Mouse (Mus musculus) kidney, adult 9 months (tissue): ENCODE results near the gene Dnal1.
A peak's percentile ranks its signal among the peaks of the same experiment; 100 is the strongest.

Experiments
- DNase-seq: peaks from one replicate; pipeline ENCODE4 v3.0.0; 2022

Gene Dnal1

DNA sequence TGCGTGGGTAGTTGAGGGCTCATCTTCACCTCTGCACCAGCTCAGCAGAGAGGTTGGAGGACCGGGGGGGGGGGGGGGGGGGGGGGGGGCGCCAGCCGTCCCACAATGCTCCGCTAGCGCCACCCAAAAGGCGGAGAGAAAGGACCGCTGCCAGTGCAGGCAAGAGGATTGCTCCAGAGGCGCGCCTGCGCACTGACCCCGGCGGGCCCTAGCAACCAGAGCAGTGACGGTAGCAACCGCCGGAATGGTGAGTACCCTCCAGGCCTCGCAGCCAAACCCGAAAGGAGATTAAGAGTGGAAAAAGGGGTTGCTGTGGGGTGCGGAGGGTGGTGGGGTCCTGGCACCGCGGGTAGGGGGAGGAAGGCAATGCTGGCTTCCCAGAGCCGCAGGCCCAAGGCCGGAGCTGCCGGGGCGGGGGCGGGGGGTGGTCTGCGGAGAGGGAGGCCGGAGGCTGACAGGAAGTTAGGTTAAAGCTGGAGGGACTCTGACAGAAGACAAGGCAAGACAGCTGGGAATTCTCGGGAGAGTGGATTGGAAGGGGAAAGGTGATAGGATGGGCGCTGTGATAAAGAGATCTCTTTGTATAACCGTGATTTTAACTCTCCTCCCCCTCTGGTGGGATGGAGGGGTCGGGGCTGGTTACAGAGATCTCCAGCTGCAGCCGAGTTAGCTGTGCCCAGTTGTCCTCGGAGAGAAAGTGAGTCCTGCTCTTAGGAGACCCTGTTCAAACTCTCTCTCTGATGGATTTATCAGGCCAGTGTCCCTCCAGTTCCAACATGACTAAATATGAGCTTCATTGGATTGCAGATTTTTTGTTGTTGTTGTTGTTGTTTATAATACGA is at the start of gene Dnal1:
Gene Dnal1, plus strand, starts transcription at position 214 of the 842 bp plus-strand sequence.
- peak; percentile 92 for DNase-seq

DNA sequence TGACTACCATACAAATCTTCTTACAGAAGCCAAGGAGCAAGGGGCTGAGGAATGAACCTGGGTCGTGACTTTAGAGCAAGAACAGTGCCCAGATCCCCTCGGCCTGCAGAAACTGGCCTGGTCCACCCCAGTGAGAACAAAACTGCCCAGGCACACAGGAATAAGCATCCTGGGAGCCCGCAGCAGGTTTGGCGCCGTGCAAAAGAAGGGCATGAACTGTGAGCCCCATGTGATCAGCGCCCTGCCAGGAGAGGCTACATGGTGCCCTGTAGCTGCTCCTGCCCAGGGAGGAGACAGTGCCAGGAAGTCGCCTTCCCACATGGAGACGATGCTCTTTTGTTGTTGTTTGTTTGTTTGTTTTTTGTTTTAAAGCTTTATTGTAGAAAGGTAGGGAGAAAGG is 49.5 kb upstream of the Dnal1 start:
- peak; percentile 61 for DNase-seq

DNA sequence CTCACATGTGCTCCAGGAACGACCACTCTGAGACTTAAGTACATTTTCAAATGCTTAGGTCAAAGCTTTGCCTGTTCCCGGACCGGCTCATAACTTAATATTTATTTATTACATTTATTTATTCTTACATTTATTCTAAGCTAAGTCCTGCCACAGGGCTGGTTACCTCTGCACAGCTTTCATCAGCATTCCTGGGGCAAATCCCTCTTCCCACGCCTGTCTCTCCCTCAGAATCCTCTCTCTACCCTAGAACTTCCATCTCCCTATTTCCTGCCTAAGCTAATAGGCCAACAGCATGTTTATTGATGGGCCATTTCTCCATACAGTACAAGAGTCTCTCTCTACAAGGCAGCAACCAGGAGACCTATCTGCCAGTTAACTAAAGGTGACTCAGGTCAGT is 46.4 kb upstream of the Dnal1 start:
- DNase-seq, result no peak

DNA sequence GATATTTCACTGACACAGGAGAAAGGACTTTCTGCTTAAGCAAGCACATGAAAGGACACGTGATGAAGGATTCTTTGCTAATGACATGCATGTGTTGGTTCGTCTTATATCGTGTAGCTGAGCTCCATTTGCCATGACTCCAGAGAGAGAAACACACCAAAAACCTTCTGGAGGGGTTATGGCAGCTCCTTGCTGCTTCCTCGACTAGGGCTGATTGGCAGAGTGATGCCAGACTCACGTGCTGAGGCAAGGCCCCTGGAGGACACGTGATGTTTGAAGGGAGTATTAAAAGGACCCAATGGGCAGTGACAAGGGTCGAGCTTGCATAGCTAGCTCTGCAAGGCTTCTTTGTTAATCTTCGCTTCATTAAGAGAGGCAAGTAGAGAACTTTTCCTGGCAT is 45.9 kb upstream of the Dnal1 start:
- no peak for DNase-seq

DNA sequence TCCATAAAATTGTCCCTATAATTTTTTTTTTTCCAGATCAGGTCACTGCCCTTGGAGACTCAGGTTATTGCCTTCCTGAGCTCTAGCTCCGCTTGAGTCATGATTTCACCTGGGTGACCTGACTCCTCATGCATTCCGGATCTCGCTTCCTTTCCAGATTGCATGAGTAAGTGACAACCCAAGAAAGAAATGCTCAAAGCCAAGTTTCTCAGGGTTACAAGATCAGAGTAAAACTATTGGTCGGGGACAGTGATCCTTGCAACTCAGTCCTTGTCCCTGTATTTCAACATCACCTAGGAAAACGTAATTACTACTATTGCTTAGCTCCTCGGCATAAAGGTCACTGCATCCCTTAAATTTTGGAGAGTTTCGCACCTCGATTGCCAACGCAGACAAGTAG is 45.2 kb upstream of the Dnal1 start, which contains the start of gene Acot5:
Gene Acot5, plus strand, starts transcription at position 340 of the 400 bp plus-strand sequence.
- DNase-seq, result peak; percentile 45

DNA sequence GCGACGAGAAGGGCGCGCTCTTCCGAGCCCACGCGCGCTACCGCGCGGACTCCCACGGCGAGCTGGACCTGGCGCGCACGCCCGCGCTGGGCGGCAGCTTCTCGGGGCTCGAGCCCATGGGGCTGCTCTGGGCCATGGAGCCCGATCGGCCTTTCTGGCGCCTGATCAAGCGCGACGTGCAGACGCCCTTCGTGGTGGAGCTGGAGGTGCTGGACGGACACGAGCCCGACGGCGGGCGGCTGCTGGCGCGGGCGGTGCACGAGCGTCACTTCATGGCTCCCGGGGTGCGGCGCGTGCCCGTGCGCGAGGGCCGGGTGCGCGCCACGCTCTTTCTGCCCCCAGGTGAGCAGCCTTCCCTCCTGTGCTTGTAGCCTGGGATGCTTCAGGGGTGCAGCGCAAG is 44.6 kb upstream of the Dnal1 start:
- peak; percentile 48 for DNase-seq

DNA sequence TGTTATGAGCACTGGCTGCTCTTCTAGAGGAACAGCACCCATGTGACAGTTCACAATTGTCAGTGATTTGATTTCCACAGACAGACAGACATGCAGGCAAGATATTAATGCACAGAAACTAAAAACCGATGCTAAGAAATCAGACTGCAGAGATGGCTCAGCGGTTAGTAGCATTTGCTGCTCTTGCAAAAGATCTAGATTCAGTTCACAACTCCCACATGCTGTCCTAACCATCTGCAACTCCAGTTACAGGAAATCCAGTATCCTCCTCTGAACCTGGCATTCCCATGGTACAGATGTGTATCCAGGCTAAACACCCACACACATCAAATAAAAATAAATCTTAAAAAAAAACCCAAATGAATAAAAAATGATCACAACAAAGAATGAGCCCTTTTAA is 42.5 kb upstream of the Dnal1 start:
- no peak for DNase-seq

DNA sequence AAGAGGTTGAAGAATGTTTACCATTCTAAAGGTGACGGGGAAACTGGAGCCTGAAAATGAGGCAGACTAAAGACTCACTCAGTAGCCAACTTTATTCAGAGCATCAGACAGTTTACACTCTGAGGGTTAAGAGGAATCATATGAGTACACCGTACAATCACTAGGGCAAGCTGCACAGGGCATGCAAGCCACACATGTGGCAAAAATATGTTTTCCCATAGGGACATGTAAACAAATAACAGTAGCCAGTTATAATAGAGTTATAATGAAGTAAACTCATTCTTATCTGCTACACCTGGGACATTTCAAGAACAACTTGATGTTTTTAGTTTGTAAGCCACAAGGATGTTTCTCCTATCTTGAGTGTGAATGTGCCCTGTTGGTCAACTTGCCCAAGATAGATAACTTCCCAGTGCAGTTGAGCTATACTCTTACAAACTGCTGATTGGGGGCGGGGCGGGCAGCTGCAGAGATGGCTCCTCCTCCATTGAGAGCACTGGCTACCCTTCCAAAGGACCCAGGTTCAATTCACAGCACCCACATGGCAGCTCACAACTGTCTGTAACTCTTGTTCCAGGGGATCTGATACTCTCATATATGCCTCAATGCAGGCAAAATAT is 36.7 kb upstream of the Dnal1 start:
- no peak for DNase-seq

DNA sequence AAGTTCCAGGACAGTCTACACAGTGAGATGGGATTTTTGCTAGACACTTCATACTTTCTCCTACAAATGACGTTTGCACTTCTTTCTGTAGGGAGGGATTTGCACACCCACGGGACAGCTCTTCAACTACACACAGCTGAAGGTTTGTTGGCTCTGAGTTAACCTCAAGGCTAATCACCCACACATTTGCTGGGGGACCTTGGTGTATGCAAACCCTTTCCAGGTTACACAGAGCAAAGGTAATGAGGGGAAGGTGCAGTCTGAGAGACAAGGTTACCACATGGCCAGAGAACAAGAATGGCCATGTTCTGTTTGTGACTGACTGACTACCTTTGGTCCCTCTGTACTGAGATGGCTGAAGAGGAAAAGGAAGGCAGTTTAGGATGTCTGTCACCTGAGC is 30.3 kb upstream of the Dnal1 start:
- no peak for DNase-seq

DNA sequence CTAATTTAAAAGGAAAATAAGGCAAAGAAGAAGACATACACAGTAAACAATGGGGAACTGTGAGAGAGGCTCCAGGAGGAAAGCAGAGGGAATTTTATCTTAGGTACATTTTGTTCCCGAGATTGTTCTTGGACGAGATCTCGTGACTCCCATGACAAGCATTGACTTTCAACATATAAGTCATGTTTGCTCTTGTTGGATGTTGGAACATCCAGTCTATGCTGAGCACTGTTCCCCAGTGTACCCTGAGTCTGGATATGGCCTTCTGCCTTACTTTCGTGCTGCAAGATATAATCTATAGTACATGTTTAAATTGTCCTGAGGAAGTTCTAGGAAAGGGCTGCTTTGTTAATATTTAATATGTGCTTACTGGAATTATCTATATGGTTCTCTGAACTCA is 29.6 kb upstream of the Dnal1 start:
- DNase-seq, result no peak

DNA sequence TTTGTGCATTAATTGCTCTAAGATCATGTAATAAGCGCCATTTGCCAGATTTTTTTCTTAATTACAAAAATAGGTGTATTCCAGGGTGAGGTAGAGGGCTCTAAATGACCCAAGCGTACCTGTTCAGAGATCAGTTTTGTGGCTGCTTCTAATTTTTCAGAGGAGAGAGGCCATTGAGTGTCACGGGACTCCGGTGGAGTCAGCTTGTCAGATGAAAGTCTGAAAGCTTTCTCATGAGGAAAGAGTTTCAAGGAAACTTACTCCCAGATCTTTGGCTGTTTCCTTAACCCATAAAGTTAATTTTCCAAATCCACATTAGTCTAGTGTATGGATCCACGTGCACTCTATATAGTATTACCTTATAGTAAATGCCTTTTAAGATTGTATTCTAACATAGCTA is 19.5 kb upstream of the Dnal1 start:
- DNase-seq, result peak; percentile 64

DNA sequence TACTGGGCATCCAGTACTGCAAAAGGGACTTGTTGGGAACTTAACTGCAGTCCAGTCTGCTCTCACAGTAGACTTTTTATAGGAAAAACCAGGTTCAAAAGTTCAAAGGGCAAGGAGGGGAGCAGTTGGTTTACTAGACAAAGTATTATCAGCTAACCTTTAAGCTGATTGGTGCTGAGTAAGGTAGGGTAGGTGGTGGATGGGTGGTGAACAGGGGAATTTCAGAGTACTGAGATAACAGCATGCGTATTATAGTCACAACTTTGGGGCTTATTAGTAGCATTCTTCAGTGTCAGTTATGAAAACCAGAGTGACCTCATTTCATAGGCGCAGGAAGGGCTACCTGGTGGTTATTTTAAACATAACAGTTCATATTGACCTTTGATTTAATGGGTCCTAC is 14.6 kb upstream of the Dnal1 start:
- no peak for DNase-seq

DNA sequence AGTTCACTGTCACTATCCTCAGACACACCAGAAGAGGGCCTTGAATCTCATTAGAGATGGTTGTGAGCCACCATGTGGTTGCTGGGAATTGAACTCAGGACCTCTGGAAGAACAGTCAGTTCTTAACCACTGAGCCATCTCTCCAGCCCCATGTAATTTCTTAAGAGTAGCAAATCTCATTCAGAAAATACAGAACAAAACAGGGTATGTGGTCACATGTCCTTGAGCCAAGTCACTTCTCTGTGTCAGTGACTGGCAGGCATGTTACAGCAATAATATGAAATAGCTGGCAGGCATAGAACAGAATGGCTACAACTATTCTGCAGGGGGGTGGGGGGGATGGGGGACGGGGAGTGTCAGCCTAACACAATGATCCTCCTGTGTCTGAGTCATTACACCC is 14.1 kb upstream of the Dnal1 start:
- DNase-seq, result no peak

DNA sequence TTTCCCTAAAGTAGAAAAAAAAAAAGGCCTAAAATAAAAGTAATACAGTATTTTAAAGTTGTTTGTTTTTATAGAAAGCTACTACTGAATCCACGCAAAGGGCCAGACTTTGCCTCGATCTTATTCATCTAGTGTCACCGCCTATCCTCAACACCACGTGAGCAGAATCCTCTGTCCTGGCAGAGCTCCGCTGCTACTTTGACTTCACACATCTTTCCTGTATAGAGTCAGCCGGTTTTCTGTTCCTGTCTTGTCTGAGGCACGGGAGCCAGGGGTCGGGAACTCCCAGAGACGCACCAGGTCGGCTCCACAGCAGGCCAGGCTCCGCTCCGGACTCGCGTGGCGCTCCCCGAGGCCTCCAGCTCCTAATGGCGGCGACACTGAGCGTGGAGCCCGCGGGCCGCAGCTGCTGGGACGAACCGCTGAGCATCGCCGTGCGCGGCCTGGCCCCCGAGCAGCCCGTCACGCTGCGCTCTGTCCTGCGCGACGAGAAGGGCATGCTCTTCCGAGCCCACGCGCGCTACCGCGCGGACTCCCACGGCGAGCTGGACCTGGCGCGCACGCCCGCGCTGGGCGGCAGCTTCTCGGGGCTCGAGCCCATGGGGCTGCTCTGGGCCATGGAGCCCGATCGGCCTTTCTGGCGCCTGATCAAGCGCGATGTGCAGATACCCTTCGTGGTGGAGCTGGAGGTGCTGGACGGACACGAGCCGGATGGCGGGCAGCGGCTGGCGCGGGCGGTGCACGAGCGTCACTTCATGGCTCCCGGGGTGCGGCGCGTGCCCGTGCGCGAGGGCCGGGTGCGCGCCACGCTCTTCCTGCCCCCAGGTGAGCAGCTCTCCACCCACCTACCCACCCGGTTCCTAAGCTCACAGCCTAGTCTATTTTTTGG is 13.3 kb upstream of the Dnal1 start, which contains the start of gene Acot6:
Gene Acot6, plus strand, starts transcription at position 51 of the 889 bp plus-strand sequence.
- peak; percentile 64 for DNase-seq

DNA sequence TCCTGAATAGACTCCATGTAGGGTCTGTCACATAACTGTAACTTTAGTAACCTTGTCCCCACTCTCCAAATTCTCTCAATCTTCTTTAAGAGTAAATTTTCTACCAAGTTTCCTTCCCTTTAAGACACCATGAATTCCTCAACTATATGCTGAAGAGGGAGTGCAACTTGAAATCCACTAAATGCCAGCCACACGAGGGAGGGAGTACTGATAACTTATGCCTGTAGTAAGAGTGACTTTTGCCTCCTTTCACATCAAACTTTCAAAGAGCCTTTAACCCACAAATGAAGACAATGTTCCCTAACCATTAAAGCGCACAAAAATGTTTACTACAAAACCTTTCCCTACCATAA is 12.7 kb upstream of the Dnal1 start:
- no peak for DNase-seq

DNA sequence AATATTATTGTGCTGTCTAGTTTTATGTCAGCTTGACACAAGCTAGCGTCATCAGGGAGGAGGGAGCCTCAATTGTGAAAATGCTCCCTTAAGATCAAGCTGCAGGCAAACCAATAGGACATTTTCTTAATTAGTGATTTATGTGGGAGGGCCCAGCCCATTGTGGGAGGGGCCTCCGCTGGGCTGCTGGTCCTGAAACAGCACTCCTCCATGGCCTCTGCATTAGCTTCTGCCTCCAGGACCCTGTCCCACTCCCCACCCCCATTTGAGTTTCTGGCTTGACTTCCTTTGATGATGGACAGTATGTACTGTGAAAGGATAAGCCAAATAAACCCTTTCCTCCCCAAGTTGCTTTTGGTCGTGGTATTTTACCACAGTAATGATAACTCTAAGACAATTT is 7.2 kb upstream of the Dnal1 start:
- no peak for DNase-seq

DNA sequence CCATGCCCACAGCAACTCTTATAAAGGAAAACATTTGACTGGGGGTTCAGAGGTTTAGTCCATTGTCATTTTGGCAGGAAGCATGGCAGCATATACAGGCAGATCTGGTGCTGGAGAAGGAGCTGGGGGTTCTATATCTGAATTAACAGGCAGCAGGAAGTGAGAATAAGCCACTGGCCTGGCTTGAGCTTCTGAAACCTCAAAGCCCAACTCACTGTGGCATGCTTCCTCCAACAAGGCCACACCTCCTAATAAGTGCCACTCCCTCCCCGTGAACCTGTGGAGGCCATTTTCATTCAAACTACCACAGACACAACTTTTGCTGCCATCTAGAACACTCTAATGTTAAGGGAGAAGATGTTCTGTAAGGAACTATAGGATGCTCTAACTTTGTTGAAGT is 6.5 kb upstream of the Dnal1 start:
- DNase-seq, result no peak

DNA sequence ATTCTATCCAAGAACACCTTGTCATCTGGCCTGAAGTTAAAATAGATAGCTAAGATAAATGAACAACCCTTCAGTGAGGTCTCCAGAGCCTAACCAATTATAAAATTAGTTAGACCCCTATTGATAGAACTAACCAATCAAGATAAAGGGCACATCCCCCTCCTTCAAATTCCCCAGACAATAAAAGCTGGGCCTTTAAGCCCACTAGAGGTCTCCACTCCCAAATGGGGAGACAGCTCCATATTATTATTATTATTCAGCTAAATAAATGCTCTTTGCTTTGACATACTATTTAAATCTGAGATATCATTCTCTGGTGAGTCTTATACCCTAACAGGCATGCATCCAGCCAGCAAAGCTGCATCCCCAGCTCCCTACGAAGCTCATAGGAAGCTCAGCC is 4.2 kb upstream of the Dnal1 start:
- DNase-seq, result no peak

DNA sequence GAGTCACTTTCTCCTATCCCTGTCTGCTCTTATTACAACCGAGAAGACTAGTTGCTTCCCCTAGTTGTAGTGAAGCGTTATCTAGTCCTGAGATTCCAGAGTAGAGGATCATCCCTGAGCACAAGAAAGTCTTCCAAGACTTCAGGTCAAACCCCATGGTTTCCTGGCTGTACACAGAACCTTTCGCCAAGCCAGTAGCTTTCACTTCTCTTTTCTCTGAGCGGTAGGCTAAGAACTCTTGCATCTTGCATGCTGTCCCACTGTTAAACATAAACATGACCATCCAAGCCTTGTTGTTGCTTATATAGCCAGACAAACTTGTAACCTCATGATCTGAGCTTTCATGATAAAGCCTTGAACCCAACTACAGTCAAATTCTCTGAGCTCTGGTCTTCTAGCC is 3.4 kb upstream of the Dnal1 start:
- DNase-seq, result no peak

DNA sequence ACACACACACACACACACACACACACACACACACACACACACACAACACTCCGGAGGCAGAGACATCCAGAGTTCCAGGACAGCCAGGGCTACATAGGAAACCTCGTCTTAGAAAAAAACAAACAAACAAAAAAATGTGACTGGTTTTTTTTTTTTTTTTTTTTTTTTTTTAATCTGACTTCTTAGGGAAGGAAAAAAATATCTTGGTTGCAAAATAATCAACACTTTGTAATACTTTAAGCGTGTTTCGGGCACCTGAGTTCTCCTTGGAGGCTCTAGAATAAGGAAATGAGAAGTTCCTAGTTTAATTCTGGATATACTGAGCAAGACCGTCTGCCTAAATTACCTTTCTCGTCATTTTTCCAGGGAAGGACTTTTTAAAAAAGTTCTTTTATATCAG is 490 bp upstream of the Dnal1 start:
- no peak for DNase-seq

DNA sequence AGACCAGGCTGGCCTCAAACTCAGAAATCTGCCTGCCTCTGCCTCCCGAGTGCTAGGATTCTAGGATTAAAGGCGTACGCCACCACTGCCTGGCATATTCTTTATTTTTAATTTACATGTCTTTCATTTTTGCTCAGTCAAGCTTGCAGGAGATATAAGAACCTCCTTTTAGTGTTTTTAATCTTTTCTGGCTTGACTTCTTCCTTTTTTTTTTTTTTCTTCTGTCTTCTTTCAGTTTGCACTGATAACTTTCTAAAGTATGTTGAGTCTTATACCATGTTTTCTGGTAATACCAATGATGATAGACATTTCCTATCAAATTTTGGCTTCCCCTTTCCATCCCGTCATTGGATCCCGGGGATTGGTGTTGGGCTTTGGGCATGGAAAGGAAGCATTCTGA is 5.4 kb downstream of the Dnal1 start:
- no peak for DNase-seq

DNA sequence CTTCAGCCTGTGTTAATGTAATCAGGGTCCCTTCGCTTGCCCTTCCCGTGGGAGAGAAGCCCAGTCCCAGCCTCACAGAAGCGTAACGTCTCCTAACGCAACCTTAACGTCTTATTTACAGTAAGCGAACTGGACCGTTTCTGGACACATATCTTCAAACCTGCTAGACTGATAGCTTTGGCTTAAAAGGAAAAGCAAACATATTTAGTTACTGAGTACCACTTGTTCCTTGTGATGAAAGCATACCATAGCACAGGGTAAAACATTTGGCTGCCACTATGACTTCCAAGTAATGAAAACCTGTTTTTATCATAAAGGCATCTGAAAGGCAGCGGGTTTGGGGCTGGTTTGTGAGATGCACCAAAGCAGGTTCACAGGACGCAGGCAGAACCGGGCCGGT is 11.7 kb downstream of the Dnal1 start:
- DNase-seq, result no peak

DNA sequence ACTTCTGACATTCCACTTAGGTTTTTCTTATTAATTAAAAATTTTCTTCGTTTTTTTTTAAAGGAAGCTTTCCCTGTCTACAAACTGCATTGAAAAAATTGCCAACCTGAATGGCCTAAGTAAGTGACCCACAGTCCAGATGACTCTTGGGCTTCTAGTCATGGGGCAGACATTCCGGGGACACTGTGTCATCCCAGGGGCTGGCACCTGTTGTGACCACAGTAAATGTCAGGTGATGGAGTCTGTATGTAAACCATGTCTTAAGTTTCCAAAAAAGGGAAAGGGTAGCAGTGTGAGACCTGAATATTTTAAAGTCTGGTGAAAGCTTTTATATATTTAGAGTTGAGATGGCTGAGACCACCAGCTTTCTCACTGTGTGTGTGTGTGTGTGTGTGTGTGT is 12.7 kb downstream of the Dnal1 start:
- DNase-seq, result no peak

DNA sequence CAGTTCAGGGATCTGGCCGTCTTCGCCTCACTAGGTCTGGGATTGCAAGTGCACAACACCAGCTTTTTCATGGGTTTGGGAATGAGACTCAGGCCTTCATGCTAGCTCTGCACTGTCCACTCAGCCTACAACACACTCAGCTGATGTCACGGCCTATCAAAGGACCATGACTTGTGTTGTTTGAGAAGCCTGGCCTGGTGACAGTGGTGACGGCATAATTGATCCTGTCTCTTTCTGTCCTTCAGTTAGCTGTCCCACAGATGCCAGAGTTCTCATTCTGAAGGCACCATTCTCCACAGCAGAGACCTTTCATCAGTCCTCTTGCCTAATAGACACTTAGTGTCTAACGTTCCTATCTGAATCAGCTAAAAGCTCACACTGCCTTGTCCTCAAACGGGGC is 14.4 kb downstream of the Dnal1 start:
- no peak for DNase-seq
